12 mouse cellular contexts compared by ENCODE assay signal in the genomic region with DNA sequence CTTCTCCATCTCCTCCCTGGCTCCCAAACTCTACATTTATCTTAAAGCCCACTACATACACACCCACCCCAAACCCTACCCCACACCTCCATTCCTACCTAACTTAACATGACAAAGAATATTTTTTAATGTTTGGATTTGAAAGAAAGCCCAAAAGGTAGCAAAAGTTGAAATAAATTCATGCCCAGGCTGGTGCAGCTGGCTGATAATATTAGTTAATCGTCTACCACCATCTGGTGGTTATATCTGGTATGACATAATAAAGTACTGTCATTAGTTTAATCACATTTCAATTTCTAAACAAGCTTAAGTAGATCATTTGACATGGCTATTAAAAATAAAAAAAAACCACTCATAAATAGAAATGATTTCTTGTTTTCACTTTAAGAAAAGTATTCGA.
DNase-seq lines count a peak whose midpoint lies in the region; ATAC-seq and TF ChIP-seq lines count a peak whose summit lies in the region.
"Had no signal": no experiment of that assay in that cellular context is flagged by ENCODE, and none has a peak within 500 bp of the region (broad histone marks: within the 10 kb centered on the region; RNA-seq: fewer than 3 reads in every experiment).

No protein-coding gene starts in this region.

- no peaks in the 10 kb centered on the region for H3K27me3 ChIP-seq in intestine, postnatal 0 days (replicated peaks; ENCODE audit: control insufficient read depth, insufficient read depth, low read length)
- H3K27me3 ChIP-seq in intestine, embryonic 16.5 days (replicated peaks; ENCODE audit: control insufficient read depth, insufficient read depth, low read length), result no peaks in the 10 kb centered on the region
- H3K27me3 ChIP-seq in CH12.LX (replicated peaks), result no peaks in the 10 kb centered on the region
- no peaks in the 10 kb centered on the region for H3K27me3 ChIP-seq in hindbrain, embryonic 14.5 days (ENCODE audit: control insufficient read depth, insufficient read depth, low read length)
- H3K27me3 ChIP-seq: liver, embryonic 13.5 days had no signal

- H3K4me1 ChIP-seq in intestine, postnatal 0 days (replicated peaks; ENCODE audit: control insufficient read depth, insufficient read depth, low read length), result no peaks in the 10 kb centered on the region
- H3K4me1 ChIP-seq in intestine, embryonic 16.5 days (ENCODE audit: control insufficient read depth, insufficient read depth, low read length), result no peaks in the 10 kb centered on the region
- H3K4me1 ChIP-seq in CH12.LX (ENCODE audit: control insufficient read depth in 1 of 2, insufficient read depth in 2 of 2), result no peaks in the 10 kb centered on the region
- no peaks in the 10 kb centered on the region for H3K4me1 ChIP-seq in hindbrain, embryonic 14.5 days (replicated peaks; ENCODE audit: control insufficient read depth, insufficient read depth, low read length)
- H3K4me1 ChIP-seq: liver, embryonic 13.5 days had no signal

- peak; percentile 73 for TF ChIP-seq CTCF in intestine, postnatal 0 days (IDR thresholded peaks at IDR 0.05; ENCODE audit: low read depth)
- peak in 1 of 2 experiments; percentile 30; a peak in 2 of 4 replicates for TF ChIP-seq CTCF in CH12.LX (conservative IDR thresholded peaks at IDR 0.05 in 1 of 2, IDR thresholded peaks at IDR 0.05 in 1 of 2; ENCODE audit: low read depth in 2 of 2, low read length in 2 of 2)

- no peaks in the 10 kb centered on the region for H3K9me3 ChIP-seq in intestine, postnatal 0 days (ENCODE audit: control insufficient read depth)
- H3K9me3 ChIP-seq in intestine, embryonic 16.5 days (ENCODE audit: control insufficient read depth, low read length), result no peaks in the 10 kb centered on the region
- H3K9me3 ChIP-seq in CH12.LX (replicated peaks; ENCODE audit: low read length), result peaks cover 18% of the 10 kb centered on the region
- H3K9me3 ChIP-seq in hindbrain, embryonic 14.5 days (ENCODE audit: control insufficient read depth, low read length), result no peaks in the 10 kb centered on the region
- H3K9me3 ChIP-seq: G1E; liver, embryonic 13.5 days had no signal

- no peak overlapping the region for H3K4me3 ChIP-seq in intestine, postnatal 0 days (ENCODE audit: low read depth, low read length)
- H3K4me3 ChIP-seq in intestine, embryonic 16.5 days (ENCODE audit: low read length), result no peak overlapping the region
- H3K4me3 ChIP-seq in CH12.LX (replicated peaks in 1 of 3; ENCODE audit: low read depth in 2 of 3, low read length in 2 of 3, poor library complexity in 1 of 3), result no peak overlapping the region
- no peak overlapping the region for H3K4me3 ChIP-seq in hindbrain, embryonic 14.5 days (replicated peaks; ENCODE audit: low read length)
- H3K4me3 ChIP-seq: liver, embryonic 13.5 days had no signal

- 3% methylated on average over 2 of the region's 2 CpGs for WGBS in intestine, postnatal 0 days
- WGBS in intestine, embryonic 16.5 days, result 7% methylated on average over 2 of the region's 2 CpGs
- WGBS in hindbrain, embryonic 14.5 days, result 7% methylated on average over 2 of the region's 2 CpGs

- in situ Hi-C loops in CH12.LX (cut with MboI; ENCODE audit: low pct_ligation_motif_present, low pct_unique_long_range_greater_than_20kb, low sequenced_read_pairs), result no loop called here

- H3K9ac ChIP-seq in intestine, postnatal 0 days (ENCODE audit: low read depth, low read length), result no peak overlapping the region
- no peak overlapping the region for H3K9ac ChIP-seq in intestine, embryonic 16.5 days (ENCODE audit: low read depth, low read length)
- H3K9ac ChIP-seq in CH12.LX (ENCODE audit: insufficient read depth, low read depth), result no peak overlapping the region
- no peak overlapping the region for H3K9ac ChIP-seq in hindbrain, embryonic 14.5 days
- H3K9ac ChIP-seq: liver, embryonic 13.5 days had no signal

- intact Hi-C loops in gastrocnemius, postnatal 14 days (cut with DNase I; ENCODE audit: low total_unique reads), result loop anchor here (10.0 kb wide), 1 partner anchor 954 kb away; no protein-coding TSS in a partner anchor

- no peaks in the 10 kb centered on the region for H3K79me2 ChIP-seq in CH12.LX (replicated peaks; ENCODE audit: control insufficient read depth, extremely low read depth, insufficient read depth, poor library complexity, severe bottlenecking)

- TF ChIP-seq EP300 in CH12.LX (IDR thresholded peaks at IDR 0.05; ENCODE audit: low read length), result no peak

- no peak overlapping the region for H3K4me2 ChIP-seq in intestine, postnatal 0 days (replicated peaks; ENCODE audit: low read depth)
- no peak overlapping the region for H3K4me2 ChIP-seq in intestine, embryonic 16.5 days (ENCODE audit: low read depth, low read length)
- H3K4me2 ChIP-seq in CH12.LX (ENCODE audit: insufficient read depth, low read depth, poor library complexity, severe bottlenecking), result no peak overlapping the region
- no peak overlapping the region for H3K4me2 ChIP-seq in hindbrain, embryonic 14.5 days (replicated peaks)
- H3K4me2 ChIP-seq: liver, embryonic 13.5 days had no signal

- H3K27ac ChIP-seq in intestine, postnatal 0 days (ENCODE audit: low read depth, low read length), result no peak overlapping the region
- H3K27ac ChIP-seq in intestine, embryonic 16.5 days (ENCODE audit: low read length), result no peak overlapping the region
- H3K27ac ChIP-seq in CH12.LX (ENCODE audit: insufficient read depth, low read depth), result no peak overlapping the region
- H3K27ac ChIP-seq in hindbrain, embryonic 14.5 days, result no peak overlapping the region
- H3K27ac ChIP-seq: liver, embryonic 13.5 days had no signal

- ATAC-seq in intestine, postnatal 0 days, result no peak
- ATAC-seq in intestine, embryonic 16.5 days, result no peak
- ATAC-seq in hindbrain, embryonic 14.5 days (ENCODE audit: low FRiP score), result peak; percentile 27; the same call in 1 of the 2 replicates

- dilution Hi-C loops in CH12.LX (cut with MboI; ENCODE audit: extremely low pct_ligation_motif_present, extremely low pct_unique_long_range_greater_than_20kb, low sequenced_read_pairs), result no loop called here

- peak; percentile 1 for DNase-seq in CH12.LX (ENCODE audit: extremely low read depth)
- peak; percentile 14 for DNase-seq in brain, embryonic 18.5 days (ENCODE audit: low read depth, low spot score)
- peak; percentile 87 for DNase-seq in hindbrain, embryonic 14.5 days (ENCODE audit: low spot score)
- no peak for DNase-seq in frontal cortex, postnatal 10 days (ENCODE audit: low spot score in 2 of 2)
- no peak for DNase-seq in kidney, postnatal 25 days
- no peak for DNase-seq in gastrocnemius, postnatal 14 days
- DNase-seq: heart, postnatal 4 days; liver, embryonic 13.5 days; thymus, postnatal 36 days had no signal

- TF ChIP-seq POLR2A in CH12.LX (IDR thresholded peaks at IDR 0.05; ENCODE audit: low read depth, low read length), result no peak

- TF ChIP-seq RAD21 in CH12.LX (IDR thresholded peaks at IDR 0.05; ENCODE audit: low read depth, low read length), result peak; percentile 39

- no peaks in the 10 kb centered on the region for H3K36me3 ChIP-seq in intestine, postnatal 0 days (ENCODE audit: control insufficient read depth, insufficient read depth)
- H3K36me3 ChIP-seq in intestine, embryonic 16.5 days (ENCODE audit: control insufficient read depth, insufficient read depth, low read length), result no peaks in the 10 kb centered on the region
- no peaks in the 10 kb centered on the region for H3K36me3 ChIP-seq in CH12.LX (replicated peaks in 1 of 2; ENCODE audit: control insufficient read depth in 1 of 2, insufficient read depth in 1 of 2, low read length in 1 of 2)
- no peaks in the 10 kb centered on the region for H3K36me3 ChIP-seq in hindbrain, embryonic 14.5 days (replicated peaks; ENCODE audit: control insufficient read depth, insufficient read depth)
- H3K36me3 ChIP-seq: G1E; liver, embryonic 13.5 days had no signal

TF ChIP-seq in CH12.LX, 34 proteins besides CTCF, POLR2A, EP300 and RAD21:
- TF ChIP-seq ZC3H11A (IDR thresholded peaks at IDR 0.05; ENCODE audit: low read depth, low read length) (no peak), ZNF384 (IDR thresholded peaks at IDR 0.05; ENCODE audit: low read depth, low read length) (no peak), E2F4 (IDR thresholded peaks at IDR 0.05; ENCODE audit: insufficient replicate concordance, low read depth, low read length) (no peak), USF1 (IDR thresholded peaks at IDR 0.05; ENCODE audit: low read depth, low read length) (no peak), TBP (conservative IDR thresholded peaks at IDR 0.05; ENCODE audit: low read depth, low read length) (no peak), RCOR1 (conservative IDR thresholded peaks at IDR 0.05; ENCODE audit: low read depth, low read length) (no peak), CHD2 (IDR thresholded peaks at IDR 0.05; ENCODE audit: low read length) (no peak), MAZ (IDR thresholded peaks at IDR 0.05; ENCODE audit: low read depth, low read length) (no peak), ZMIZ1 (IDR thresholded peaks at IDR 0.05; ENCODE audit: low read depth, low read length) (no peak), NRF1 (IDR thresholded peaks at IDR 0.05; ENCODE audit: low read depth, low read length) (no peak), POLR2AphosphoS2 (IDR thresholded peaks at IDR 0.05; ENCODE audit: low read depth, low read length) (no peak), JUN (IDR thresholded peaks at IDR 0.05; ENCODE audit: insufficient read depth, low read depth, low read length) (no peak), MYC (IDR thresholded peaks at IDR 0.05; ENCODE audit: low read depth, low read length) (no peak), KAT2A (IDR thresholded peaks at IDR 0.05; ENCODE audit: insufficient replicate concordance, low read length) (no peak), BHLHE40 (IDR thresholded peaks at IDR 0.05; ENCODE audit: low read depth, low read length) (no peak), PAX5 (IDR thresholded peaks at IDR 0.05; ENCODE audit: low read length) (no peak)

Comparison
In these comparisons a context has a peak if more than half of its experiments do, and no peak if none do; other contexts are left out.
1. DNase-seq: peak in CH12.LX (single experiment), brain, embryonic 18.5 days (single experiment) and hindbrain, embryonic 14.5 days (single experiment); none in frontal cortex, postnatal 10 days (0 of 2), kidney, postnatal 25 days (0 of 2) and gastrocnemius, postnatal 14 days (single experiment).